Mouse (Mus musculus) CD4-positive, CD25-positive, alpha-beta regulatory T cell, adult 2 months (primary cell): ENCODE measurements around the gene Apom.

Source experiments
- DNase-seq: peaks from one replicate; pipeline ENCODE4 v3.0.0-alpha.2; 2012; ENCODE audit warnings: low read depth, low spot score

The Apom gene

GRCm38 (mm10) chr17:35097164-35097655, 34.6 kb downstream of the Apom start:
- no peak for DNase-seq

GRCm38 (mm10) chr17:35096597-35096996, 35.3 kb downstream of the Apom start:
- DNase-seq = no peak

GRCm38 (mm10) chr17:35094475-35095365, 37.1 kb downstream of the Apom start:
- no peak for DNase-seq

- no peak for DNase-seq
These were observed 39.2 kb downstream of the Apom start for GRCm38 (mm10) chr17:35092403-35093198.

GRCm38 (mm10) chr17:35090166-35090932, 41.5 kb downstream of the Apom start:
- no peak for DNase-seq

- peak; percentile 96 for DNase-seq
These were observed 42.8 kb downstream of the Apom start, which contains the start of gene Abhd16a for GRCm38 (mm10) chr17:35088825-35089644. Abhd16a (plus strand) TSS chr17:35089263.

GRCm38 (mm10) chr17:35088151-35088550, 43.7 kb downstream of the Apom start:
- DNase-seq = peak; percentile 37

GRCm38 (mm10) chr17:35085208-35085865, 46.5 kb downstream of the Apom start, which contains the start of gene Ly6g6f:
Ly6g6f (minus strand) TSS chr17:35085610.
- no peak for DNase-seq

GRCm38 (mm10) chr17:35083929-35084497, 47.8 kb downstream of the Apom start:
- DNase-seq = no peak

- no peak for DNase-seq
These were observed 48.8 kb downstream of the Apom start for GRCm38 (mm10) chr17:35082841-35083576.

- DNase-seq = no peak
These were observed 51.1 kb downstream of the Apom start for GRCm38 (mm10) chr17:35080710-35081109.

GRCm38 (mm10) chr17:35080248-35080647, 51.6 kb downstream of the Apom start:
- no peak for DNase-seq

GRCm38 (mm10) chr17:35079778-35080177, 52.1 kb downstream of the Apom start:
- DNase-seq = no peak
